In genomic region chr13:98656034-98656471, GRCm38 (mm10) we compare ENCODE assay signal across 12 mouse cellular contexts. TPM values are rescaled to one million over a fixed set of nuclear protein-coding genes. Genes with fewer than 3 reads are reported as not detected.
DNase-seq lines count a peak whose midpoint lies in the region; TF ChIP-seq lines count a peak whose summit lies in the region.
"Had no signal": no experiment of that assay in that cellular context is flagged by ENCODE, and none has a peak within 500 bp of the region (broad histone marks: within the 10 kb centered on the region; RNA-seq: fewer than 3 reads in every experiment).

No protein-coding gene starts in this region.

- no peak for TF ChIP-seq CTCF in layer of hippocampus, adult 2 months (conservative IDR thresholded peaks at IDR 0.05)

- DNase-seq in gastrocnemius, adult 18-20 months (ENCODE audit: low spot score) = peak; percentile 7
- no peak for DNase-seq in gastrocnemius, postnatal 14 days
- peak in 1 of 2 experiments; percentile 42 for DNase-seq in layer of hippocampus, adult 2 months (ENCODE audit: low spot score in 2 of 2)
- DNase-seq in layer of hippocampus, postnatal 36 days = no peak
- peak; percentile 28 to 62 for DNase-seq in frontal cortex, postnatal 36 days (ENCODE audit: low spot score in 2 of 2)
- DNase-seq in right cerebral cortex, postnatal 14 days = peak; percentile 54
- DNase-seq in retina, embryonic 14.5 days (ENCODE audit: low spot score) = no peak
- DNase-seq in cerebellum, adult 8-10 months = no peak
- DNase-seq: B cell, adult 2 months had no signal

- no peak overlapping the region for H3K4me3 ChIP-seq in layer of hippocampus, adult 2 months
- H3K4me3 ChIP-seq: forebrain, embryonic 10.5 days; heart, embryonic 15.5 days had no signal

- intact Hi-C loops in gastrocnemius, postnatal 14 days (cut with DNase I; ENCODE audit: low total_unique reads) = no loop called here

- peak overlapping the region; percentile 49 for H3K27ac ChIP-seq in layer of hippocampus, adult 2 months
- H3K27ac ChIP-seq: forebrain, embryonic 10.5 days; heart, embryonic 15.5 days had no signal

RNA-seq across cellular contexts. Expression of gene Tmem174, which starts 18.8 kb away (rescaled TPM):
- not detected for total RNA-seq in gastrocnemius, adult 18-20 months (2021)
- total RNA-seq in gastrocnemius, postnatal 14 days (2021) = not detected
- total RNA-seq in layer of hippocampus, adult 2 months (2021) = under 1 TPM in 1 of 2 experiments, not detected in 1; 0.15 TPM
- total RNA-seq in layer of hippocampus, postnatal 36 days (2021) = under 1 TPM in 1 of 2 experiments, not detected in 1; 0.15 TPM
- total RNA-seq: neutrophil, adult 5-6 weeks had no signal

RNA-seq across cellular contexts. Expression of gene Tmem171, which starts 38.6 kb away (rescaled TPM):
- total RNA-seq in gastrocnemius, adult 18-20 months (2021) = 1 to 10 TPM in 1 of 2 experiments, not detected in 1; 2.0 TPM
- total RNA-seq in gastrocnemius, postnatal 14 days (2021) = under 1 TPM; 0.41 to 0.58 TPM
- 1 to 10 TPM; 1.7 to 1.8 TPM for total RNA-seq in layer of hippocampus, adult 2 months (2021)
- total RNA-seq in layer of hippocampus, postnatal 36 days (2021) = 1 to 10 TPM; 1.1 to 1.4 TPM
- total RNA-seq: neutrophil, adult 5-6 weeks had no signal

Comparison
In these comparisons a context has a peak if more than half of its experiments do, and no peak if none do; other contexts are left out.
1. DNase-seq: peak in gastrocnemius, adult 18-20 months (single experiment), frontal cortex, postnatal 36 days (2 of 2) and right cerebral cortex, postnatal 14 days (single experiment); none in gastrocnemius, postnatal 14 days (single experiment), layer of hippocampus, postnatal 36 days (0 of 2), retina, embryonic 14.5 days (single experiment) and cerebellum, adult 8-10 months (single experiment).